Comparison of ENCODE assay signal across 11 mouse cellular contexts in genomic region chr10:81351678-81352291, GRCm38 (mm10). TPM values are rescaled to one million over a fixed set of nuclear protein-coding genes. Genes with fewer than 3 reads are reported as not detected.
A peak's percentile ranks its signal among the peaks of the same experiment; 100 is the strongest.
DNase-seq lines count a peak whose midpoint lies in the region; ATAC-seq and TF ChIP-seq lines count a peak whose summit lies in the region.
"Had no signal": no experiment of that assay in that cellular context is flagged by ENCODE, and none has a peak within 500 bp of the region (broad histone marks: within the 10 kb centered on the region; RNA-seq: fewer than 3 reads in every experiment).

No protein-coding gene starts in this region.

- no peak for TF ChIP-seq CTCF in bone marrow, adult 2 months (IDR thresholded peaks at IDR 0.05; ENCODE audit: control insufficient read depth, insufficient read depth, low read length)
- no peak for TF ChIP-seq CTCF in liver, embryonic 14.5 days (IDR thresholded peaks at IDR 0.05; ENCODE audit: low read depth)
- no peak for TF ChIP-seq CTCF in hindbrain, postnatal 0 days (IDR thresholded peaks at IDR 0.05; ENCODE audit: low read depth)

- no peaks in the 10 kb centered on the region for H3K9me3 ChIP-seq in liver, embryonic 14.5 days (ENCODE audit: control insufficient read depth, low read length)
- no peaks in the 10 kb centered on the region for H3K9me3 ChIP-seq in hindbrain, postnatal 0 days (ENCODE audit: low read length)
- H3K9me3 ChIP-seq: lung, embryonic 15.5 days had no signal

- peak; percentile 26; the same call in 1 of the 2 replicates for TF ChIP-seq EP300 in liver, embryonic 14.5 days (IDR thresholded peaks at IDR 0.05; ENCODE audit: low read depth)

- peak overlapping the region; percentile 62 for H3K9ac ChIP-seq in liver, embryonic 14.5 days (replicated peaks)
- no peak overlapping the region for H3K9ac ChIP-seq in hindbrain, postnatal 0 days (replicated peaks; ENCODE audit: low read length)
- H3K9ac ChIP-seq: lung, embryonic 15.5 days had no signal

- H3K27ac ChIP-seq in bone marrow, adult 2 months (ENCODE audit: control insufficient read depth, insufficient read depth, low read depth, low read length, poor library complexity) = peak overlapping the region; percentile 54
- H3K27ac ChIP-seq in liver, embryonic 14.5 days = peak overlapping the region; percentile 76
- no peak overlapping the region for H3K27ac ChIP-seq in hindbrain, postnatal 0 days
- H3K27ac ChIP-seq: lung, embryonic 15.5 days had no signal

- WGBS in bone marrow, adult 2 months = 21% methylated on average over 9 of the region's 9 CpGs
- WGBS in liver, embryonic 14.5 days (ENCODE audit: insufficient replicate concordance) = 2% methylated on average over 9 of the region's 9 CpGs
- 34% methylated on average over 9 of the region's 9 CpGs for WGBS in hindbrain, postnatal 0 days

- H3K4me3 ChIP-seq in bone marrow, adult 2 months (replicated peaks; ENCODE audit: control insufficient read depth, low read depth, low read length) = peak overlapping the region; percentile 18
- peak overlapping the region; percentile 43 to 59 for H3K4me3 ChIP-seq in liver, embryonic 14.5 days (ENCODE audit: insufficient read depth in 1 of 2, low read depth in 2 of 2, low read length in 2 of 2)
- H3K4me3 ChIP-seq in hindbrain, postnatal 0 days (ENCODE audit: low read length) = no peak overlapping the region

- no peaks in the 10 kb centered on the region for H3K27me3 ChIP-seq in liver, embryonic 14.5 days (ENCODE audit: control insufficient read depth, insufficient read depth, low read length)
- 0 out of 2 replicates have a peak, but pooled peaks cover 3% of the 10 kb centered on the region for H3K27me3 ChIP-seq in hindbrain, postnatal 0 days (ENCODE audit: insufficient read depth, low read length)
- H3K27me3 ChIP-seq: lung, embryonic 15.5 days had no signal

- peaks cover 6% of the 10 kb centered on the region; the same call in 1 of the 2 replicates for H3K4me1 ChIP-seq in bone marrow, adult 2 months (ENCODE audit: control insufficient read depth, insufficient read depth, low read length)
- peaks cover 44 to 47% of the 10 kb centered on the region in 2 experiments for H3K4me1 ChIP-seq in liver, embryonic 14.5 days (replicated peaks; ENCODE audit: control insufficient read depth in 2 of 2, insufficient read depth in 2 of 2, low read length in 1 of 2)
- peaks cover 11% of the 10 kb centered on the region for H3K4me1 ChIP-seq in hindbrain, postnatal 0 days (ENCODE audit: insufficient read depth, low read length)

- DNase-seq in lung, postnatal 10 days = peak; percentile 45
- no peak for DNase-seq in lung, adult 18-20 months
- DNase-seq in liver, embryonic 14.5 days (ENCODE audit: low read depth in 3 of 3, low spot score in 3 of 3) = peak; percentile 77 to 79 (median 79)
- DNase-seq in thymus, postnatal 14 days = peak; percentile 81
- no peak for DNase-seq in urinary bladder, postnatal 4 days (ENCODE audit: low spot score in 2 of 2)
- DNase-seq in heart, adult 18-20 months = no peak
- DNase-seq in hindbrain, postnatal 0 days (ENCODE audit: low spot score) = no peak
- DNase-seq: adrenal gland, postnatal 25 days had no signal

- peak; percentile 27; the same call in 1 of the 2 replicates for ATAC-seq in liver, embryonic 14.5 days (ENCODE audit: insufficient read depth)
- ATAC-seq in hindbrain, postnatal 0 days = no peak
- ATAC-seq: hindbrain, embryonic 16.5 days had no signal

- no peak for TF ChIP-seq POLR2A in bone marrow, adult 2 months (IDR thresholded peaks at IDR 0.05; ENCODE audit: borderline replicate concordance, control insufficient read depth, low read depth, low read length)

- peak overlapping the region; percentile 74 for H3K4me2 ChIP-seq in liver, embryonic 14.5 days (ENCODE audit: low read depth)
- H3K4me2 ChIP-seq in hindbrain, postnatal 0 days (ENCODE audit: low read depth, low read length) = no peak overlapping the region

- H3K36me3 ChIP-seq in liver, embryonic 14.5 days (replicated peaks; ENCODE audit: control insufficient read depth, insufficient read depth, low read depth) = peaks cover 4% of the 10 kb centered on the region
- H3K36me3 ChIP-seq in hindbrain, postnatal 0 days (ENCODE audit: insufficient read depth, low read length) = no peaks in the 10 kb centered on the region

RNA-seq across cellular contexts. Expression of gene Hmg20b, which starts 1.5 kb away (rescaled TPM):
- 56.9 and 60.7 TPM in 2 replicates for polyA plus RNA-seq in bone marrow, adult 2 months (2011; ENCODE audit: insufficient read depth, insufficient read length, low replicate concordance, missing spikeins)
- 20.6 and 24.9 TPM in 2 replicates for polyA plus RNA-seq in liver, embryonic 14.5 days (2012; rRNA removed)
- polyA plus RNA-seq in liver, embryonic 14.5 days (2014; fragmentation: Nextera tagmentation; extraction: Ambion mirVana) = 20.3 and 23.7 TPM in 2 replicates
- 10 to 100 TPM; 57.1 to 62.2 TPM for total RNA-seq in heart, adult 18-20 months (2021)
- total RNA-seq in hindbrain, postnatal 0 days (2014; rRNA removed) = 20.8 and 28.5 TPM in 2 replicates
- polyA plus RNA-seq in hindbrain, postnatal 0 days (2015; fragmentation: Nextera tagmentation; extraction: Ambion mirVana) = 36.8 and 41.1 TPM in 2 replicates

RNA-seq across cellular contexts. Expression of gene Mfsd12, which starts 5.5 kb away (rescaled TPM):
- 11.0 and 14.3 TPM in 2 replicates for polyA plus RNA-seq in bone marrow, adult 2 months (2011; ENCODE audit: insufficient read depth, insufficient read length, low replicate concordance, missing spikeins)
- polyA plus RNA-seq in liver, embryonic 14.5 days (2012; rRNA removed) = 8.4 and 9.3 TPM in 2 replicates
- 6.1 and 8.3 TPM in 2 replicates for polyA plus RNA-seq in liver, embryonic 14.5 days (2014; fragmentation: Nextera tagmentation; extraction: Ambion mirVana)
- total RNA-seq in heart, adult 18-20 months (2021) = 10 to 100 TPM; 11.0 to 12.7 TPM
- 34.4 and 38.1 TPM in 2 replicates for total RNA-seq in hindbrain, postnatal 0 days (2014; rRNA removed)
- polyA plus RNA-seq in hindbrain, postnatal 0 days (2015; fragmentation: Nextera tagmentation; extraction: Ambion mirVana) = 13.6 TPM in 2 replicates

RNA-seq across cellular contexts. Expression of gene Gipc3, which starts 8.7 kb away (rescaled TPM):
- not detected in 2 replicates for polyA plus RNA-seq in bone marrow, adult 2 months (2011; ENCODE audit: insufficient read depth, insufficient read length, low replicate concordance, missing spikeins)
- polyA plus RNA-seq in liver, embryonic 14.5 days (2012; rRNA removed) = 0.01 TPM in 2 replicates
- polyA plus RNA-seq in liver, embryonic 14.5 days (2014; fragmentation: Nextera tagmentation; extraction: Ambion mirVana) = not detected in 2 replicates
- 1 to 10 TPM; 3.4 to 4.7 TPM for total RNA-seq in heart, adult 18-20 months (2021)
- 0.16 TPM in 1 of 2 replicates, not detected in the other for total RNA-seq in hindbrain, postnatal 0 days (2014; rRNA removed)
- polyA plus RNA-seq in hindbrain, postnatal 0 days (2015; fragmentation: Nextera tagmentation; extraction: Ambion mirVana) = not detected in 2 replicates
- polyA plus RNA-seq: hindbrain, embryonic 16.5 days had no signal

RNA-seq across cellular contexts. Expression of gene 4930404N11Rik, which starts 13.8 kb away (rescaled TPM):
- 4.5 and 12.3 TPM in 2 replicates for polyA plus RNA-seq in bone marrow, adult 2 months (2011; ENCODE audit: insufficient read depth, insufficient read length, low replicate concordance, missing spikeins)
- 0.55 and 0.78 TPM in 2 replicates for polyA plus RNA-seq in liver, embryonic 14.5 days (2012; rRNA removed)
- 0.44 and 0.60 TPM in 2 replicates for polyA plus RNA-seq in liver, embryonic 14.5 days (2014; fragmentation: Nextera tagmentation; extraction: Ambion mirVana)
- under 1 TPM; 0.45 to 0.51 TPM for total RNA-seq in heart, adult 18-20 months (2021)
- total RNA-seq in hindbrain, postnatal 0 days (2014; rRNA removed) = not detected in 2 replicates
- polyA plus RNA-seq in hindbrain, postnatal 0 days (2015; fragmentation: Nextera tagmentation; extraction: Ambion mirVana) = 0.25 and 0.99 TPM in 2 replicates

RNA-seq across cellular contexts. Expression of gene Tbxa2r, which starts 23.3 kb away (rescaled TPM):
- 3.3 and 7.9 TPM in 2 replicates for polyA plus RNA-seq in bone marrow, adult 2 months (2011; ENCODE audit: insufficient read depth, insufficient read length, low replicate concordance, missing spikeins)
- polyA plus RNA-seq in liver, embryonic 14.5 days (2012; rRNA removed) = 2.4 and 3.1 TPM in 2 replicates
- polyA plus RNA-seq in liver, embryonic 14.5 days (2014; fragmentation: Nextera tagmentation; extraction: Ambion mirVana) = 1.9 and 3.3 TPM in 2 replicates
- 1 to 10 TPM; 2.5 to 2.7 TPM for total RNA-seq in heart, adult 18-20 months (2021)
- 2.6 TPM in 2 replicates for total RNA-seq in hindbrain, postnatal 0 days (2014; rRNA removed)
- polyA plus RNA-seq in hindbrain, postnatal 0 days (2015; fragmentation: Nextera tagmentation; extraction: Ambion mirVana) = 4.0 and 4.3 TPM in 2 replicates

Comparison
In these comparisons a context has a peak if more than half of its experiments do, and no peak if none do; other contexts are left out.
1. DNase-seq: peak in lung, postnatal 10 days (single experiment), liver, embryonic 14.5 days (3 of 3) and thymus, postnatal 14 days (single experiment); none in lung, adult 18-20 months (0 of 2), urinary bladder, postnatal 4 days (0 of 2), heart, adult 18-20 months (0 of 2) and hindbrain, postnatal 0 days (single experiment).